Mouse (Mus musculus) midbrain, embryonic 10.5 days (tissue): ENCODE data around the gene Tdrd5. TPM values are rescaled to one million over a fixed set of nuclear protein-coding genes. Genes with fewer than 3 reads are reported as not detected.
"Not testable (repeated sequence)": the region's sequence is repeated elsewhere in the genome, so short reads cannot be mapped to it uniquely, and the experiment has no call there.

Source experiments
- DNase-seq: peaks from one replicate; pipeline ENCODE4 v3.0.0-alpha.2; 2017; ENCODE audit warnings: low spot score
- H3K27ac ChIP-seq: fragments of 300-500 bp; sonication (generic); replicated peaks from 2 replicates; pipeline ENCODE4 v1.5.1; 2016; ENCODE audit warnings: mild to moderate bottlenecking
- H3K27me3 ChIP-seq: fragments of 300-500 bp; sonication (generic); 2 replicates; pipeline ENCODE4 v1.6.1; 2016; ENCODE audit warnings: low read depth, mild to moderate bottlenecking; ENCODE audit not compliant: poor library complexity, severe bottlenecking
- H3K36me3 ChIP-seq: fragments of 300-500 bp; sonication (generic); 2 replicates; pipeline ENCODE4 v1.6.1; 2016; ENCODE audit warnings: mild to moderate bottlenecking, moderate library complexity
- H3K4me1 ChIP-seq: fragments of 300-500 bp; sonication (generic); 2 replicates; pipeline ENCODE4 v1.6.1; 2016
- H3K4me3 ChIP-seq: fragments of 300-500 bp; sonication (generic); 2 replicates; pipeline ENCODE4 v1.5.1; 2016; ENCODE audit warnings: mild to moderate bottlenecking, moderate library complexity
- H3K9me3 ChIP-seq: fragments of 300-500 bp; sonication (generic); replicated peaks from 2 replicates; pipeline ENCODE4 v1.6.1; 2016; ENCODE audit warnings: mild to moderate bottlenecking
- WGBS: fragments of 180-500 bp; shearing (Covaris S2); methylation state at CpG from one replicate; pipeline ENCODE4 v1.1.7; 2016; 5-methylcytosine and 5-hydroxymethylcytosine counted together
- polyA plus RNA-seq: library from polyadenylated mRNA; unstranded; fragments of >200 nt; fragmentation: Nextera tagmentation; extraction: Ambion mirVana; gene quantifications from 2 replicates; pipeline ENCODE4 v1.2.1, GENCODE M21; 2016

Tdrd5 gene
- polyA plus RNA-seq, 1 experiment from 2014 or later: 0.21 TPM

- WGBS: 87% methylated on average over 5 of the region's 5 CpGs
- H3K27ac ChIP-seq: no peak overlapping the region
- no peaks in the 10 kb centered on the region for H3K36me3 ChIP-seq
- DNase-seq: no peak
- no peaks in the 10 kb centered on the region for H3K27me3 ChIP-seq
- H3K9me3 ChIP-seq: no peaks in the 10 kb centered on the region
- H3K4me3 ChIP-seq: no peak overlapping the region
- no peaks in the 10 kb centered on the region; the same call in 1 of the 2 replicates for H3K4me1 ChIP-seq
Measured at GRCm38 (mm10) chr1:156285541-156285896, 17.9 kb downstream of the Tdrd5 start.

GRCm38 (mm10) chr1:156284851-156285540 lies 18.5 kb downstream of the Tdrd5 start:
- 52% methylated on average over 9 of the region's 9 CpGs for WGBS
- H3K4me3 ChIP-seq: no peak overlapping the region
- H3K4me1 ChIP-seq: no peaks in the 10 kb centered on the region; the same call in 1 of the 2 replicates

GRCm38 (mm10) chr1:156284207-156284606 lies 19.3 kb downstream of the Tdrd5 start:
- no peaks in the 10 kb centered on the region for H3K9me3 ChIP-seq

More at GRCm38 (mm10) chr1:156284851-156285540, 18.5 kb downstream of the Tdrd5 start:
- Histone ChIP-seq H3K36me3 (no peaks in the 10 kb centered on the region), H3K9me3 (no peaks in the 10 kb centered on the region), H3K27me3 (no peaks in the 10 kb centered on the region), H3K27ac (no peak overlapping the region)
- DNase-seq: no peak

GRCm38 (mm10) chr1:156280131-156280530 lies 23.3 kb downstream of the Tdrd5 start:
- no peaks in the 10 kb centered on the region; the same call in 1 of the 2 replicates for H3K4me1 ChIP-seq
- H3K27me3 ChIP-seq: no peaks in the 10 kb centered on the region
- no peaks in the 10 kb centered on the region for H3K36me3 ChIP-seq
- H3K4me3 ChIP-seq: no peak overlapping the region
- 92% methylated on average over 7 of the region's 7 CpGs for WGBS
- H3K27ac ChIP-seq: no peak overlapping the region
- no peaks in the 10 kb centered on the region for H3K9me3 ChIP-seq
- DNase-seq: no peak

More at GRCm38 (mm10) chr1:156284207-156284606, 19.3 kb downstream of the Tdrd5 start:
- WGBS: 86% methylated on average over 10 of the region's 10 CpGs
- Histone ChIP-seq H3K4me1 (no peaks in the 10 kb centered on the region; the same call in 1 of the 2 replicates), H3K27me3 (no peaks in the 10 kb centered on the region), H3K36me3 (no peaks in the 10 kb centered on the region), H3K27ac (no peak overlapping the region), H3K4me3 (no peak overlapping the region)
- DNase-seq: no peak

- Histone ChIP-seq H3K9me3 (no peaks in the 10 kb centered on the region), H3K36me3 (no peaks in the 10 kb centered on the region), H3K27me3 (no peaks in the 10 kb centered on the region), H3K4me3 (no peak overlapping the region), H3K27ac (no peak overlapping the region), H3K4me1 (peaks cover 5% of the 10 kb centered on the region)
- no peak for DNase-seq
- WGBS: 64% methylated on average over 7 of the region's 7 CpGs
Measured at GRCm38 (mm10) chr1:156273647-156274046, 29.8 kb downstream of the Tdrd5 start.

GRCm38 (mm10) chr1:156271654-156272053 lies 31.8 kb downstream of the Tdrd5 start:
- H3K9me3 ChIP-seq: no peaks in the 10 kb centered on the region
- H3K27ac ChIP-seq: no peak overlapping the region
- no peaks in the 10 kb centered on the region for H3K36me3 ChIP-seq
- H3K4me3 ChIP-seq: no peak overlapping the region
- WGBS: 71% methylated on average over 5 of the region's 5 CpGs
- no peaks in the 10 kb centered on the region for H3K27me3 ChIP-seq
- no peak for DNase-seq
- peaks cover 8% of the 10 kb centered on the region for H3K4me1 ChIP-seq

- no peak for DNase-seq
- 85% methylated on average over 9 of the region's 9 CpGs for WGBS
- Histone ChIP-seq H3K36me3 (no peaks in the 10 kb centered on the region), H3K4me1 (peaks cover 8% of the 10 kb centered on the region), H3K4me3 (no peak overlapping the region), H3K27me3 (no peaks in the 10 kb centered on the region), H3K9me3 (no peaks in the 10 kb centered on the region), H3K27ac (no peak overlapping the region)
Measured at GRCm38 (mm10) chr1:156270471-156270870, 33.0 kb downstream of the Tdrd5 start.

GRCm38 (mm10) chr1:156268546-156268945 lies 34.9 kb downstream of the Tdrd5 start:
- H3K4me3 ChIP-seq, H3K27me3 ChIP-seq, H3K36me3 ChIP-seq, H3K4me1 ChIP-seq, H3K27ac ChIP-seq, DNase-seq, H3K9me3 ChIP-seq: not testable (repeated sequence)
- WGBS: 25% methylated on average over 3 of the region's 3 CpGs

GRCm38 (mm10) chr1:156263946-156264345 lies 39.5 kb downstream of the Tdrd5 start:
- Histone ChIP-seq H3K27ac (no peak overlapping the region), H3K4me1 (peaks cover 6% of the 10 kb centered on the region), H3K36me3 (no peaks in the 10 kb centered on the region), H3K27me3 (no peaks in the 10 kb centered on the region), H3K9me3 (no peaks in the 10 kb centered on the region), H3K4me3 (no peak overlapping the region)
- no peak for DNase-seq
- 91% methylated on average over 8 of the region's 8 CpGs for WGBS

- DNase-seq: peak; percentile 60
- Histone ChIP-seq H3K27me3 (no peaks in the 10 kb centered on the region), H3K4me3 (no peak overlapping the region), H3K27ac (no peak overlapping the region), H3K36me3 (no peaks in the 10 kb centered on the region), H3K9me3 (no peaks in the 10 kb centered on the region), H3K4me1 (no peaks in the 10 kb centered on the region)
- WGBS: 47% methylated on average over 2 of the region's 2 CpGs
Measured at GRCm38 (mm10) chr1:156263352-156263751, 40.1 kb downstream of the Tdrd5 start.

- WGBS: 85% methylated on average over 4 of the region's 4 CpGs
- Histone ChIP-seq H3K27me3 (no peaks in the 10 kb centered on the region), H3K4me3 (no peak overlapping the region), H3K4me1 (no peaks in the 10 kb centered on the region), H3K9me3 (no peaks in the 10 kb centered on the region), H3K27ac (no peak overlapping the region), H3K36me3 (no peaks in the 10 kb centered on the region)
- no peak for DNase-seq
Measured at GRCm38 (mm10) chr1:156254866-156255265, 48.6 kb downstream of the Tdrd5 start.

GRCm38 (mm10) chr1:156251096-156251495 lies 52.4 kb downstream of the Tdrd5 start:
- not testable (repeated sequence) for H3K4me3 ChIP-seq, H3K27me3 ChIP-seq, DNase-seq, H3K9me3 ChIP-seq, H3K27ac ChIP-seq, H3K36me3 ChIP-seq, H3K4me1 ChIP-seq
- WGBS: 89% methylated on average over 4 of the region's 4 CpGs

GRCm38 (mm10) chr1:156247893-156248292 lies 55.6 kb downstream of the Tdrd5 start:
- no peak overlapping the region for H3K4me3 ChIP-seq
- no peak overlapping the region for H3K27ac ChIP-seq
- DNase-seq: no peak
- H3K9me3 ChIP-seq: no peaks in the 10 kb centered on the region
- H3K36me3 ChIP-seq: no peaks in the 10 kb centered on the region
- no peaks in the 10 kb centered on the region for H3K27me3 ChIP-seq
- no peaks in the 10 kb centered on the region for H3K4me1 ChIP-seq
- WGBS: 85% methylated on average over 3 of the region's 3 CpGs
